Mouse (Mus musculus) monocyte, adult 2 months (primary cell): ENCODE data around the gene Tmem268.

ENCODE experiments used
- DNase-seq, 2 experiments: peaks; one replicate each; pipeline ENCODE4 v3.0.0; 2022; ENCODE audit warnings: low spot score in 2 of 2, low read depth in 1 of 2

Tmem268 gene

GRCm38 (mm10) chr4:63558407-63559081, at the start of gene Tmem268:
TSS of gene Tmem268 (plus strand) at chr4:63558781.
- peak; percentile 37 to 71 for DNase-seq

- DNase-seq, result no peak
These were observed 45.7 kb upstream of the Tmem268 start for GRCm38 (mm10) chr4:63512921-63513320.

- no peak for DNase-seq
These were observed 44.1 kb upstream of the Tmem268 start for GRCm38 (mm10) chr4:63514454-63514984.

GRCm38 (mm10) chr4:63515021-63515420, 43.6 kb upstream of the Tmem268 start:
- DNase-seq, result no peak

GRCm38 (mm10) chr4:63521813-63522419, 36.7 kb upstream of the Tmem268 start:
- DNase-seq, result no peak

GRCm38 (mm10) chr4:63525514-63525913, 33.1 kb upstream of the Tmem268 start:
- no peak for DNase-seq

- no peak for DNase-seq
These were observed 29.6 kb upstream of the Tmem268 start for GRCm38 (mm10) chr4:63528946-63529345.

- DNase-seq, result no peak
These were observed 28.2 kb upstream of the Tmem268 start for GRCm38 (mm10) chr4:63530409-63530808.

GRCm38 (mm10) chr4:63537602-63538001, 21.0 kb upstream of the Tmem268 start:
- no peak for DNase-seq

- DNase-seq, result no peak
These were observed 16.4 kb upstream of the Tmem268 start for GRCm38 (mm10) chr4:63542209-63542608.

- no peak for DNase-seq
These were observed 14.7 kb upstream of the Tmem268 start for GRCm38 (mm10) chr4:63543746-63544493.

GRCm38 (mm10) chr4:63544494-63545230, 13.9 kb upstream of the Tmem268 start, which contains the start of gene Atp6v1g1:
TSS of gene Atp6v1g1 (plus strand) at chr4:63544772.
- peak; percentile 75 to 89 for DNase-seq

GRCm38 (mm10) chr4:63545231-63545958, 13.2 kb upstream of the Tmem268 start:
- no peak for DNase-seq

GRCm38 (mm10) chr4:63546441-63547055, 12.0 kb upstream of the Tmem268 start:
- no peak for DNase-seq

- DNase-seq, result no peak
These were observed 10.8 kb upstream of the Tmem268 start for GRCm38 (mm10) chr4:63547799-63548198.

- DNase-seq, result no peak
These were observed 10.1 kb upstream of the Tmem268 start for GRCm38 (mm10) chr4:63548491-63548890.

GRCm38 (mm10) chr4:63550908-63551307, 7.7 kb upstream of the Tmem268 start:
- DNase-seq, result no peak

GRCm38 (mm10) chr4:63552865-63553264, 5.7 kb upstream of the Tmem268 start:
- no peak for DNase-seq

GRCm38 (mm10) chr4:63553789-63554576, 4.6 kb upstream of the Tmem268 start:
- DNase-seq, result no peak
